Mouse (Mus musculus) CH12.LX (cell line): ENCODE measurements around the gene Flt3l. TPM values are rescaled to one million over a fixed set of nuclear protein-coding genes. Genes with fewer than 3 reads are reported as not detected.

Experiments used
- DNase-seq: peaks from one replicate; pipeline ENCODE4 v3.0.0-alpha.2; 2013; ENCODE audit errors: extremely low read depth
- H3K27ac ChIP-seq: 2 replicates; pipeline ENCODE4 v1.5.1; 2012; ENCODE audit warnings: low read depth, mild to moderate bottlenecking, control low read depth, moderate library complexity; ENCODE audit not compliant: insufficient read depth
- H3K27me3 ChIP-seq: replicated peaks from 2 replicates; pipeline ENCODE3; 2012; ENCODE audit warnings: inconsistent platforms
- H3K36me3 ChIP-seq, 2 experiments: replicated peaks in 1 of 2; 2 replicates each; pipeline versions ENCODE3 to v1.6.1; 2012; ENCODE audit warnings: inconsistent platforms in 1 of 2, low read length in 1 of 2, mild to moderate bottlenecking in 1 of 2, mixed read lengths in 1 of 2, moderate library complexity in 1 of 2; ENCODE audit not compliant: control insufficient read depth in 1 of 2, insufficient read depth in 1 of 2
- H3K4me1 ChIP-seq, 2 experiments: 2 replicates each; pipeline ENCODE4 v1.6.1; 2012; ENCODE audit warnings: inconsistent platforms in 1 of 2, moderate library complexity in 1 of 2; ENCODE audit not compliant: insufficient read depth in 2 of 2, control insufficient read depth in 1 of 2
- H3K4me2 ChIP-seq: 2 replicates; pipeline ENCODE4 v1.6.1; 2012; ENCODE audit warnings: low read depth, mild to moderate bottlenecking, control low read depth; ENCODE audit not compliant: poor library complexity, insufficient read depth, severe bottlenecking
- H3K4me3 ChIP-seq, 3 experiments: fragments of 150-350 bp in 1 of 3; sonication (generic) in 1 of 3; replicated peaks in 1 of 3; 2 replicates each; pipeline versions ENCODE3 to v1.5.1; 2011 to 2012; ENCODE audit warnings: low read depth in 2 of 3, low read length in 2 of 3, mild to moderate bottlenecking in 2 of 3, moderate library complexity in 2 of 3, control low read depth in 1 of 3, improper control_type of control experiment in 1 of 3, inconsistent platforms in 1 of 3, mixed read lengths in 1 of 3; ENCODE audit not compliant: poor library complexity in 1 of 3
- H3K79me2 ChIP-seq: replicated peaks from 2 replicates; pipeline ENCODE4 v1.6.1; 2012; ENCODE audit warnings: mild to moderate bottlenecking, moderate library complexity; ENCODE audit not compliant: control insufficient read depth, poor library complexity, insufficient read depth, severe bottlenecking; ENCODE audit errors: extremely low read depth
- H3K9ac ChIP-seq: 2 replicates; pipeline ENCODE4 v1.6.1; 2012; ENCODE audit warnings: low read depth, mild to moderate bottlenecking, control low read depth, moderate library complexity; ENCODE audit not compliant: insufficient read depth
- H3K9me3 ChIP-seq: replicated peaks from 2 replicates; pipeline ENCODE3; 2012; ENCODE audit warnings: low read length, inconsistent platforms, mixed read lengths
- BHLHE40 ChIP-seq: IDR thresholded peaks from 2 replicates; pipeline ENCODE4 v1.6.1; 2011; ENCODE audit warnings: mild to moderate bottlenecking, low read depth, low read length, improper control_type of control experiment
- ELF1 ChIP-seq: IDR thresholded peaks from 2 replicates; pipeline ENCODE4 v1.6.1; 2014; ENCODE audit warnings: low read depth, mild to moderate bottlenecking, inconsistent platforms, low read length, improper control_type of control experiment
- ETS1 ChIP-seq: conservative IDR thresholded peaks from 2 replicates; pipeline ENCODE4 v1.6.1; 2012; ENCODE audit warnings: low read depth, mild to moderate bottlenecking, inconsistent platforms, low read length, improper control_type of control experiment, moderate library complexity
- IRF4 ChIP-seq: IDR thresholded peaks from 2 replicates; pipeline ENCODE4 v1.6.1; 2014; ENCODE audit warnings: low read depth, mild to moderate bottlenecking, inconsistent platforms, low read length, improper control_type of control experiment
- JUND ChIP-seq: conservative IDR thresholded peaks from 2 replicates; pipeline ENCODE4 v1.6.1; 2011; ENCODE audit warnings: low read depth, low read length, improper control_type of control experiment
- MAFK ChIP-seq: IDR thresholded peaks from 2 replicates; pipeline ENCODE4 v1.6.1; 2011; ENCODE audit warnings: low read length, improper control_type of control experiment; ENCODE audit not compliant: insufficient replicate concordance
- MEF2A ChIP-seq: IDR thresholded peaks from 2 replicates; pipeline ENCODE4 v1.6.1; 2014; ENCODE audit warnings: low read depth, mild to moderate bottlenecking, inconsistent platforms, low read length, improper control_type of control experiment, borderline replicate concordance
- MYC ChIP-seq: IDR thresholded peaks from 2 replicates; pipeline ENCODE4 v1.6.1; 2011; ENCODE audit warnings: low read depth, mild to moderate bottlenecking, improper control_type of control experiment, low read length
- NELFE ChIP-seq: IDR thresholded peaks from 2 replicates; pipeline ENCODE4 v1.6.1; 2011; ENCODE audit warnings: low read depth, low read length, improper control_type of control experiment
- NRF1 ChIP-seq: IDR thresholded peaks from 2 replicates; pipeline ENCODE4 v1.6.1; 2014; ENCODE audit warnings: low read depth, mild to moderate bottlenecking, inconsistent platforms, low read length, improper control_type of control experiment, moderate library complexity
- POLR2AphosphoS2 ChIP-seq: IDR thresholded peaks from 2 replicates; pipeline ENCODE4 v1.6.1; 2011; ENCODE audit warnings: low read depth, low read length, improper control_type of control experiment
- SMC3 ChIP-seq: IDR thresholded peaks from 2 replicates; pipeline ENCODE4 v1.6.1; 2011; ENCODE audit warnings: low read depth, low read length, improper control_type of control experiment
- TBP ChIP-seq: conservative IDR thresholded peaks from 2 replicates; pipeline ENCODE4 v1.6.1; 2011; ENCODE audit warnings: low read depth, low read length, improper control_type of control experiment
- UBTF ChIP-seq: IDR thresholded peaks from 2 replicates; pipeline ENCODE4 v1.6.1; 2012; ENCODE audit warnings: low read depth, mild to moderate bottlenecking, inconsistent platforms, low read length, improper control_type of control experiment, moderate library complexity
- ZNF384 ChIP-seq: IDR thresholded peaks from 2 replicates; pipeline ENCODE4 v1.6.1; 2012; ENCODE audit warnings: low read depth, low read length, improper control_type of control experiment, inconsistent platforms
- dilution Hi-C: fragments of 300-500 bp; cut with MboI; formaldehyde crosslinking; loops from 2 replicates; pipeline ENCODE4 v1.14.3; 2020; ENCODE audit warnings: low sequenced_read_pairs; ENCODE audit not compliant: extremely low pct_unique_long_range_greater_than_20kb, extremely low pct_ligation_motif_present
- in situ Hi-C: fragments of 300-500 bp; cut with MboI; formaldehyde crosslinking; loops from 3 replicates; pipeline ENCODE4 v1.14.3; 2019; ENCODE audit warnings: low sequenced_read_pairs, low pct_ligation_motif_present, low pct_unique_long_range_greater_than_20kb, mixed read lengths
- polyA plus RNA-seq: library from polyadenylated mRNA; unstranded; fragments of >175 nt; gene quantifications from 2 replicates; pipeline ENCODE4 v1.2.1, GENCODE M21; 2012; ENCODE audit warnings: low read depth; ENCODE audit not compliant: insufficient read length
- total RNA-seq, 2 experiments: library from RNA; depleted of rRNA; stranded (reverse); fragments of 300-350 nt in 1 of 2; fragments of >200 nt in 1 of 2; gene quantifications; 2 replicates each; pipeline ENCODE4 v1.2.3; 2012 to 2014

The Flt3l gene
- total and polyA plus RNA-seq, 3 experiments = 4.6 to 14.9 (median 4.9) TPM

- H3K27ac ChIP-seq = no peak overlapping the region
- dilution Hi-C loops = no loop called here
- in situ Hi-C loops = no loop called here
- H3K4me2 ChIP-seq = no peak overlapping the region
- H3K4me1 ChIP-seq = peaks cover 2 to 23% of the 10 kb centered on the region in 2 experiments; a peak in 3 of 4 replicates
- H3K9ac ChIP-seq = no peak overlapping the region
- no peaks in the 10 kb centered on the region for H3K9me3 ChIP-seq
- no peak overlapping the region for H3K4me3 ChIP-seq
- TF ChIP-seq SMC3 (no peak), ETS1 (no peak), JUND (no peak), ELF1 (no peak), NELFE (no peak), ZNF384 (no peak), MYC (no peak), IRF4 (no peak), MEF2A (no peak), MAFK (no peak), POLR2AphosphoS2 (no peak), UBTF (no peak)
- peaks cover 12 to 44% of the 10 kb centered on the region in 2 experiments for H3K36me3 ChIP-seq
- no peak for DNase-seq
- no peaks in the 10 kb centered on the region for H3K27me3 ChIP-seq
- H3K79me2 ChIP-seq = no peaks in the 10 kb centered on the region
Observed at GRCm38 (mm10) chr7:45139904-45140723, 3.9 kb upstream of the Flt3l start.

DNA sequence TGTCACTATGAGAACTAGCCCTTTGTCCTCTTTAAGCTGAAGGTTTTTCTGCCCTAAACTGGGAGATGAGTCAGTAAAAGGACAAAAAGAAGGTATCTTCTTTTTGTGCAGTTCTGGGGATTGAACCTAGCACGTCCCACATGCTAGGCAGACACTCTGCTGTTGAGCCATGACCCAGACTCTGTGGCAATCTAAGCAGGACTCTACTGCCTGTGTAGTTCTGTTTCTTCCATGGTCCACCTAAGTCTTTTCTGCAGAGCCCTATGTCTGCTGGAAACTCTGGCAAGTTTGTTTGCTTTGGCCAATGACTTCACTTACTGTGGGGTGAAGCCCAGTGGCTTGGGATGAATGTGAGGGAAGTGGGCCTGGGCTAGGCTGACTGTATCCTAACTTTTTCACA is 2.2 kb upstream of the Flt3l start:
- Histone ChIP-seq H3K4me1 (peaks cover 5 to 34% of the 10 kb centered on the region in 2 experiments), H3K27ac (no peak overlapping the region)

More for the DNA sequence above, 2.2 kb upstream of the Flt3l start:
- dilution Hi-C loops = no loop called here
- TF ChIP-seq TBP (0 out of 2 replicates have a peak, but pooled peaks have one; percentile 24), BHLHE40 (no peak), NRF1 (no peak)
- Histone ChIP-seq H3K4me3 (no peak overlapping the region), H3K4me2 (no peak overlapping the region), H3K36me3 (peaks cover 6 to 33% of the 10 kb centered on the region in 2 experiments), H3K9ac (no peak overlapping the region), H3K9me3 (peaks cover under 1% of the 10 kb centered on the region), H3K27me3 (no peaks in the 10 kb centered on the region), H3K79me2 (no peaks in the 10 kb centered on the region)
- in situ Hi-C loops = no loop called here
- no peak for DNase-seq
